Mouse (Mus musculus) liver, embryonic 13.5 days (tissue): ENCODE data around the gene Zfp827. TPM values are rescaled to one million over a fixed set of nuclear protein-coding genes. Genes with fewer than 3 reads are reported as not detected.
A peak's percentile ranks its signal among the peaks of the same experiment; 100 is the strongest.

Experiments used
- ATAC-seq: fragments of 200-750 bp; cut with Nextera tagmentation; 2 replicates; pipeline ENCODE4 v1.8.0; 2017; ENCODE audit warnings: low read depth, mild to moderate bottlenecking, moderate number of reproducible peaks, moderate library complexity
- DNase-seq: peaks from one replicate; pipeline ENCODE4 v3.0.0; 2022
- H3K27ac ChIP-seq: fragments of 300-500 bp; sonication (generic); 2 replicates; pipeline ENCODE4 v1.5.1; 2015; ENCODE audit warnings: moderate library complexity, mild to moderate bottlenecking, inconsistent platforms
- H3K27me3 ChIP-seq: fragments of 300-500 bp; sonication (generic); 2 replicates; pipeline ENCODE4 v1.6.1; 2015; ENCODE audit warnings: mild to moderate bottlenecking, inconsistent platforms
- H3K36me3 ChIP-seq: fragments of 300-500 bp; sonication (generic); 2 replicates; pipeline ENCODE4 v1.6.1; 2015; ENCODE audit warnings: mild to moderate bottlenecking, inconsistent platforms
- H3K4me1 ChIP-seq: fragments of 300-500 bp; sonication (generic); replicated peaks from 2 replicates; pipeline ENCODE4 v1.6.1; 2015; ENCODE audit warnings: inconsistent platforms
- H3K4me2 ChIP-seq: fragments of 300-500 bp; sonication (generic); 2 replicates; pipeline ENCODE4 v1.6.1; 2015; ENCODE audit warnings: inconsistent platforms, mild to moderate bottlenecking, moderate library complexity
- H3K4me3 ChIP-seq: fragments of 300-500 bp; sonication (generic); replicated peaks from 2 replicates; pipeline ENCODE4 v1.5.1; 2015; ENCODE audit warnings: mild to moderate bottlenecking, inconsistent platforms
- H3K9ac ChIP-seq: fragments of 300-500 bp; sonication (generic); 2 replicates; pipeline ENCODE4 v1.6.1; 2015; ENCODE audit warnings: mild to moderate bottlenecking, inconsistent platforms
- H3K9me3 ChIP-seq: fragments of 300-500 bp; sonication (generic); replicated peaks from 2 replicates; pipeline ENCODE4 v1.6.1; 2016; ENCODE audit warnings: inconsistent platforms
- WGBS: fragments of 180-500 bp; shearing (Covaris S2); methylation state at CpG from one replicate; pipeline ENCODE4 v1.1.7; 2015; ENCODE audit not compliant: insufficient replicate concordance; 5-methylcytosine and 5-hydroxymethylcytosine counted together
- polyA plus RNA-seq: library from polyadenylated mRNA; unstranded; fragments of >200 nt; fragmentation: Nextera tagmentation; extraction: Ambion mirVana; gene quantifications from 2 replicates; pipeline ENCODE4 v1.2.1, GENCODE M21; 2015

Gene Zfp827
- polyA plus RNA-seq, 1 experiment from 2014 or later = 0.50 TPM

GRCm38 (mm10) chr8:79160302-79160701 is 132.1 kb downstream of the Zfp827 start:
- no peak for DNase-seq

GRCm38 (mm10) chr8:79161172-79161778 is 133.0 kb downstream of the Zfp827 start:
- WGBS = 47% methylated on average over 4 of the region's 4 CpGs
- no peak overlapping the region for H3K4me3 ChIP-seq
- H3K27ac ChIP-seq = no peak overlapping the region
- no peaks in the 10 kb centered on the region for H3K9me3 ChIP-seq
- no peak overlapping the region for H3K4me2 ChIP-seq
- ATAC-seq (no peak), DNase-seq (no peak)
- H3K4me1 ChIP-seq = peaks cover 21% of the 10 kb centered on the region
- no peaks in the 10 kb centered on the region for H3K27me3 ChIP-seq
- no peak overlapping the region for H3K9ac ChIP-seq
- H3K36me3 ChIP-seq = no peaks in the 10 kb centered on the region

More at GRCm38 (mm10) chr8:79160302-79160701, 132.1 kb downstream of the Zfp827 start:
- Histone ChIP-seq H3K4me3 (no peak overlapping the region), H3K27me3 (no peaks in the 10 kb centered on the region), H3K4me1 (peaks cover 21% of the 10 kb centered on the region), H3K36me3 (no peaks in the 10 kb centered on the region), H3K27ac (no peak overlapping the region), H3K9ac (no peak overlapping the region), H3K4me2 (no peak overlapping the region), H3K9me3 (no peaks in the 10 kb centered on the region)
- no peak for ATAC-seq
- 68% methylated on average over 4 of the region's 4 CpGs for WGBS

GRCm38 (mm10) chr8:79162533-79163308 is 134.5 kb downstream of the Zfp827 start:
- H3K9me3 ChIP-seq = no peaks in the 10 kb centered on the region
- H3K4me1 ChIP-seq = peaks cover 21% of the 10 kb centered on the region
- DNase-seq (peak; percentile 9), ATAC-seq (peak; percentile 56)
- H3K4me3 ChIP-seq = no peak overlapping the region
- H3K4me2 ChIP-seq = no peak overlapping the region
- WGBS = 47% methylated on average over 10 of the region's 10 CpGs
- H3K36me3 ChIP-seq = no peaks in the 10 kb centered on the region
- H3K27ac ChIP-seq = 0 out of 2 replicates have a peak overlapping the region, but pooled peaks have one; percentile 19
- H3K27me3 ChIP-seq = no peaks in the 10 kb centered on the region
- H3K9ac ChIP-seq = no peak overlapping the region

DNA sequence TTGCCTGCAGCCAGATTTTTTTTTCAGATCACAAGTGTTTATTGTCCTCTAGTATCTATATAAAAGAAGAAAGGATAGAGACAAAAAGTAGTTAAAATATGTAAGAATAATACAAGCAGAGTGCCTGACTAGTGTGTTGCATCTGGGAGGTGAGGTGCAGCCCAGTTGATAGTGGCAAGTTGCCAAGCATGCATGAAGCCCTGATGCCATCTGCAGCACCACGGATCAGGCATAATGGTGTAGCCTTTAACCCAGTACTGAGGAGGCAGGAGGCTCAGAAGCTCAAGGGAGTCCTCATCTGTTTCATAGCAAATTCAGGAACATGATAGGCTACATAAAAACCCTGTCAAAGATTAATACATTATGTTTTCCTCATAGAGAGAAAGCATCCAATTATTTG is 136.1 kb downstream of the Zfp827 start:
- H3K27me3 ChIP-seq = no peaks in the 10 kb centered on the region
- H3K36me3 ChIP-seq = no peaks in the 10 kb centered on the region
- peaks cover 21% of the 10 kb centered on the region for H3K4me1 ChIP-seq
- DNase-seq = no peak
- H3K9me3 ChIP-seq = no peaks in the 10 kb centered on the region
- H3K4me3 ChIP-seq = no peak overlapping the region
- WGBS = 50% methylated on average over 1 of the region's 1 CpGs
- no peak overlapping the region for H3K9ac ChIP-seq
- H3K27ac ChIP-seq = no peak overlapping the region
- ATAC-seq = no peak
- H3K4me2 ChIP-seq = no peak overlapping the region

GRCm38 (mm10) chr8:79165276-79165675 is 137.0 kb downstream of the Zfp827 start:
- Histone ChIP-seq H3K9ac (no peak overlapping the region), H3K4me2 (no peak overlapping the region), H3K27ac (no peak overlapping the region), H3K4me1 (peaks cover 17% of the 10 kb centered on the region), H3K9me3 (no peaks in the 10 kb centered on the region), H3K36me3 (no peaks in the 10 kb centered on the region), H3K4me3 (no peak overlapping the region), H3K27me3 (no peaks in the 10 kb centered on the region)
- DNase-seq (no peak), ATAC-seq (no peak)
- WGBS = 69% methylated on average over 3 of the region's 3 CpGs

- H3K9ac ChIP-seq = no peak overlapping the region
- H3K9me3 ChIP-seq = no peaks in the 10 kb centered on the region
- H3K4me1 ChIP-seq = no peaks in the 10 kb centered on the region; the same call in 1 of the 2 replicates
- ATAC-seq (no peak), DNase-seq (no peak)
- H3K36me3 ChIP-seq = no peaks in the 10 kb centered on the region
- no peak overlapping the region for H3K4me2 ChIP-seq
- H3K27ac ChIP-seq = no peak overlapping the region
- WGBS = 53% methylated on average over 4 of the region's 4 CpGs
- H3K4me3 ChIP-seq = no peak overlapping the region
- no peaks in the 10 kb centered on the region for H3K27me3 ChIP-seq
These were observed 145.4 kb downstream of the Zfp827 start for GRCm38 (mm10) chr8:79173606-79174005.

DNA sequence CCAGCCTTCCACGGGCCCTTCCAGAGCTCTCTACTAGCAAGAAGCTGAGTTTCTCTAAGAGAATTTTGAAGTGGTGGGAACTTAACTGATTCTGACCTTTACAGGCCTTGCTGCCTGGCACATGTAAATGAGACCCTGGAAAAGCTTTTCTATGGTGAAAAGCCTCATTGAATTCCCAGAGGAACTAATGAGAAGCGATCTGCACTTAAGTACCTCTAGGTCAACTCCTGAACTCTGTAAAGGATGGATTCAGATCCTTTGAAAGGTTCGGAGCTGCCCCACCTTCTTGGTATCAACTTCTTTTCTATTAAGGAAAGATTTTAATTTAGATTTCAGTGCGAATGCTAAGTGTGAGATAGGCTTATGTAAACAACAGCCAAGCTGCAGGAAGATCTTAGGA is 147.8 kb downstream of the Zfp827 start:
- no peak overlapping the region for H3K27ac ChIP-seq
- no peak overlapping the region for H3K4me2 ChIP-seq
- H3K36me3 ChIP-seq = peaks cover 5% of the 10 kb centered on the region; the same call in 1 of the 2 replicates
- no peak overlapping the region for H3K4me3 ChIP-seq
- no peaks in the 10 kb centered on the region; the same call in 1 of the 2 replicates for H3K4me1 ChIP-seq
- H3K9ac ChIP-seq = no peak overlapping the region
- DNase-seq (no peak), ATAC-seq (no peak)
- no peaks in the 10 kb centered on the region for H3K9me3 ChIP-seq
- no peaks in the 10 kb centered on the region for H3K27me3 ChIP-seq
- WGBS = 58% methylated on average over 4 of the region's 4 CpGs

DNA sequence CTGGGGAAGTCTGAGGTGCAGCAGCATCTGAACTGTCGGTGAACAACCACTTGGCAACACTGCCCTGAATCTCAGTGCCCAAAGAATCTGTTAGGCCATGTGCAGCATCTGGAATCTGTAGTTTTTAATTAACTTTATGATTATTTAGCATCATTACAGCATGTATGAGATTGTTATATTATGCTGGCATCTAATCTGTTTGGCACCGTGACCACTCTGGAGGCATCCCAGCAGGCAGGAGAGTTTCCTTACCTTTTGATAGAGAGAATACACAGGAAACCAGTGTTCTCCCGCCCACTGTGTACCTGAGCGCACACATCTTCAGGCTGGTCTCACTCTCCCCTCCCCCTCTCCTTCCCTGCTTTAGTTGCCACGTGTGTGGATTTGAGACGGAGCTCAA is 151.4 kb downstream of the Zfp827 start:
- Histone ChIP-seq H3K27me3 (no peaks in the 10 kb centered on the region), H3K9me3 (no peaks in the 10 kb centered on the region), H3K4me2 (no peak overlapping the region), H3K36me3 (peaks cover 12% of the 10 kb centered on the region; the same call in 1 of the 2 replicates), H3K9ac (no peak overlapping the region), H3K4me1 (no peaks in the 10 kb centered on the region), H3K4me3 (no peak overlapping the region), H3K27ac (no peak overlapping the region)
- ATAC-seq = no peak
- 77% methylated on average over 6 of the region's 6 CpGs for WGBS
- no peak for DNase-seq

- no peak for ATAC-seq
- WGBS = 69% methylated on average over 7 of the region's 7 CpGs
These were observed 157.3 kb downstream of the Zfp827 start for GRCm38 (mm10) chr8:79185488-79185887.

DNA sequence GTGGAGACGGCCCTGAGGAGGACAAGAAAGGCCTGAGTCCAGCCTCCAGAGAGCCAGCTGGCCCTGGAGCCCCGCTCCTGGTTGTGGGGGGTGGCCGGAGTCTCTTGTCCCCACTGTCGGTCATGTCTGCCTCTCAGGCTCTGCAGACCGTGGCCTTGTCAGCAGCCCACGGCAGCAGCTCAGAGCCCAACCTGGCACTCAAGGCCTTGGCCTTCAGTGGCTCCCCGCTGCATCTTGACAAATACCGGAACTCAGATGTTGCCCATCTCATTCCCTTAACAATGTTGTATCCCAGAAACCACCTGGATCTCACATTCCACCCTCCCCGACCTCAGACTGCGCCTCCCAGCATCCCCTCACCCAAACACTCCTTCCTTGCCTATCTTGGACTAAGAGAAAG is 161.8 kb downstream of the Zfp827 start:
- Histone ChIP-seq H3K27ac (no peak overlapping the region), H3K4me2 (no peak overlapping the region), H3K9me3 (no peaks in the 10 kb centered on the region), H3K36me3 (peaks cover 14% of the 10 kb centered on the region), H3K9ac (no peak overlapping the region), H3K4me3 (no peak overlapping the region), H3K27me3 (no peaks in the 10 kb centered on the region), H3K4me1 (no peaks in the 10 kb centered on the region)
- no peak for ATAC-seq
- no peak for DNase-seq
- 75% methylated on average over 10 of the region's 10 CpGs for WGBS

More at GRCm38 (mm10) chr8:79185488-79185887, 157.3 kb downstream of the Zfp827 start:
- no peak for DNase-seq
- no peak overlapping the region for H3K4me2 ChIP-seq
- H3K9ac ChIP-seq = no peak overlapping the region
- no peaks in the 10 kb centered on the region for H3K27me3 ChIP-seq
- no peaks in the 10 kb centered on the region for H3K9me3 ChIP-seq
- H3K4me3 ChIP-seq = no peak overlapping the region
- no peaks in the 10 kb centered on the region for H3K4me1 ChIP-seq
- peaks cover 22% of the 10 kb centered on the region for H3K36me3 ChIP-seq
- H3K27ac ChIP-seq = no peak overlapping the region

DNA sequence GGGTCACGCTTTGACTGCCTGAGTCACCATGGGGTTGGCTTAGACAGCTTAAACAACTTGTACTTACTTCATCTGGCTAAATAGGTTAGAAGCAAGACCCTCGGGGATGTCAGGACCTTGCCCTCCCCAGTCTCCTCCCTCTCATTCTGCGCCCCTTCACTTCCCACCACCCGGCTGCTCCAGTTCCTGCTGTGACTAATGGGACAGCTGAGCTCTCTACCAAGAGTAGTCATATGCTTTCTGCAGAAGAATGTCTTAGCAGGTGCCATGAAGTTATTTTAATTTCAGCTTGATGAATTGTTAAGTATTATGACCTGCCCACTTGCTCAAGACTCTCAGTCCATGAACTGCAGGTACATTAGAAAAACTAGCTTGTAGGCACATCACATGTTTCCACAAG is 168.2 kb downstream of the Zfp827 start:
- DNase-seq (no peak), ATAC-seq (no peak)
- Histone ChIP-seq H3K36me3 (no peaks in the 10 kb centered on the region), H3K4me3 (no peak overlapping the region), H3K27me3 (no peaks in the 10 kb centered on the region), H3K9me3 (no peaks in the 10 kb centered on the region), H3K4me2 (no peak overlapping the region), H3K27ac (no peak overlapping the region), H3K4me1 (no peaks in the 10 kb centered on the region), H3K9ac (no peak overlapping the region)
- 57% methylated on average over 4 of the region's 4 CpGs for WGBS
